Mouse (Mus musculus): Measurements from ENCODE around the gene B430306N03Rik.

B430306N03Rik gene

GRCm38 (mm10) chr17:48362346-48362745 lies 46.4 kb downstream of the B430306N03Rik start:
- no peak for DNase-seq (ENCODE audit: low read depth, low spot score)

- no peak for DNase-seq (ENCODE audit: low read depth, low spot score)
These were observed 47.0 kb downstream of the B430306N03Rik start for GRCm38 (mm10) chr17:48362966-48363365.

GRCm38 (mm10) chr17:48363421-48363965 lies 47.6 kb downstream of the B430306N03Rik start:
- DNase-seq (ENCODE audit: low read depth, low spot score): no peak

- no peak for DNase-seq (ENCODE audit: low read depth, low spot score)
These were observed 49.7 kb downstream of the B430306N03Rik start for GRCm38 (mm10) chr17:48365511-48366155.

GRCm38 (mm10) chr17:48366806-48367205 lies 50.9 kb downstream of the B430306N03Rik start:
- no peak for DNase-seq (ENCODE audit: low read depth, low spot score)

- no peak for DNase-seq (ENCODE audit: low read depth, low spot score)
These were observed 55.7 kb downstream of the B430306N03Rik start for GRCm38 (mm10) chr17:48371621-48372020.

- no peak for DNase-seq (ENCODE audit: low read depth, low spot score)
These were observed 57.0 kb downstream of the B430306N03Rik start for GRCm38 (mm10) chr17:48372987-48373386.

- no peak for DNase-seq (ENCODE audit: low read depth, low spot score)
These were observed 60.2 kb downstream of the B430306N03Rik start for GRCm38 (mm10) chr17:48376102-48376501.
